Mouse (Mus musculus): Measurements from ENCODE around the gene Hmox2.

Hmox2 gene

GRCm38 (mm10) chr16:4767012-4767790, 41.0 kb downstream of the Hmox2 start:
- no peak for TF ChIP-seq GATA4 (IDR thresholded peaks at IDR 0.05; ENCODE audit: insufficient replicate concordance, low read length)

DNA sequence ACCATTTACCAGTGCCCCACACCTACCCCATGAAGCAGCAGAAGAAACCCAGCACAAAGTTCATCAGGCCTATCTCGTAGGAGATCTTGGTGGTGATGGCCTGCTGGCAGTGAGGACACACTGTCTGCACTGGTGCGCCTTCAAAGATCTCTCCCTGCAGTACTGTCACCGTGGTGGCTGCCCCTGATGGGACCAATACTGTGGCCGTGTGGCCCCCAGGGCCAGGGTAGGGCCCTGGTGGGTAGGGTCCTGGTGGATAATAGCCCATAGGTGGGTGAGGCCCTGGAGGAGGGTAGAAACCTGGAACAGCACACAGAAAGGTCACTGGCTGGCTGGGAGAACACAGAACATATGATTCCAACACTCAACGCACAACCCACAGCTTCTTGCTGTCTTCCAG, 42.6 kb downstream of the Hmox2 start:
- TF ChIP-seq GATA4 (IDR thresholded peaks at IDR 0.05; ENCODE audit: insufficient replicate concordance, low read length) = no peak

- no peak for TF ChIP-seq GATA4 (IDR thresholded peaks at IDR 0.05; ENCODE audit: insufficient replicate concordance, low read length)
These were observed 47.3 kb downstream of the Hmox2 start for GRCm38 (mm10) chr16:4773289-4773970.

DNA sequence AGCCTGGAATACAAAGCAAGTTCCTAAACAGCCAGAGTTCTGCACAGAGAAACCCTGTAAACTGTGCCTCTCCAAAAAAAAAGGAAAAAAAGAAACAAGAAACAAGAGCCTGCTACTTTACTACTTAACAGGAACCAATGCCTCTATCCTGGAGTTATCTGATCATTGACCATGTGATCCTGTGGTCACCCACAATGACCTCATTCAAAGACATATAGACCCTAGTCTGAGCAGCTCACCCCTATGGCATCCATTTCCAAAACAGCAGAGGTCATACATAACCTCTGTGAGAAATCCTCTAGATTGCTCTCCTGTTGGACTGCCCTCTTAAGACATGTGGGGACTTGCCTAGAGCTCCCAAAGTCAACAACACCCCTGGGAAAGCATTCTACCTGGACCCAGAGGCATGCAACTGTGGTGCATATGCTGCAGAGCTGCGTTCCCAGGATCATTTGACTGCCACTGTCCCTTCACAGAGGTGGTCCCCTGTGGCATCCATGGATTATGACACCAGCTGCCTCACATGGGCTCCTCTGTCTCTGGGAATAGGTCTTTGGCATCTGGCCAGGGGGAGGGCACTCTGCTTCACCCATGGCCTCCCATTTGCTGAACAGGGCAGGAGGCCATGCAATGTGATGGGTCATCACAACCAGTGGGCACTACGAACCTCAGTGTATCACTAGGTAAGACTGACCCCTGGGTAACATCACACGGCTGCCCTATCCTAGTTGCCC, 51.2 kb downstream of the Hmox2 start:
- TF ChIP-seq GATA4 (IDR thresholded peaks at IDR 0.05; ENCODE audit: insufficient replicate concordance, low read length) = no peak

DNA sequence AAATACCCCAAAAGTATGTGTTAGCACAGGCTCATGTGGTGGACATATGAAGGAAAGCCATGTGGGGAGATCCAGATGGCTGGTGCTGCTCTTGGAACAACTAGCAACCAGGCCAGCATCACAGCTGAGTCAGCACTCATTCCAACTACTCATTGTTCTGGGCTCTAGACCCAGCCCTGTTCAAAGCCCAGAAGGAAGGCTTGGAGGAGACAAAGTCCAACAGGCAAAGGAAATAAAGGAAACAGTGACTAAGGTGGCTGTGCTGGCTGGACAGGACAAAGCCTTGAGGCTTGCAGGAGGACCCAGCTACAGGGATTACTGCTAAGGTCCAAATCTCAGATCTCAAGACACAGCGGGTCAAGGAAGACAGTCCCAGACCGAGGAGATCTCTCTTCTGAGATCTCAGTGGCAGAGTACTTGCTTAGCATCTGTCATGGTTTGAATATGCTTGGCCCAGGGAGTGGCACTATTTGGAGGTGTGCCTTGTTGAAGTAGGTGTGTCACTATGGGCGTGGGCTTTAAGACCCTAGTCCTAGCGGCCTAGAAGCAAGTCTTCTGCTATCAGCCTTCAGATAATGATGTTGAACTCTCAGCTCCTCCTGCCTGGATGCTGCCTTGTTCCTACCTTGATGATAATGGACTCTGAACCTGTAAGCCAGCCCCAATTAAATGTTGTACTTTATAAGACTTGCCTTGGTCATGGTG, 51.9 kb downstream of the Hmox2 start:
- TF ChIP-seq GATA4 (IDR thresholded peaks at IDR 0.05; ENCODE audit: insufficient replicate concordance, low read length) = no peak

DNA sequence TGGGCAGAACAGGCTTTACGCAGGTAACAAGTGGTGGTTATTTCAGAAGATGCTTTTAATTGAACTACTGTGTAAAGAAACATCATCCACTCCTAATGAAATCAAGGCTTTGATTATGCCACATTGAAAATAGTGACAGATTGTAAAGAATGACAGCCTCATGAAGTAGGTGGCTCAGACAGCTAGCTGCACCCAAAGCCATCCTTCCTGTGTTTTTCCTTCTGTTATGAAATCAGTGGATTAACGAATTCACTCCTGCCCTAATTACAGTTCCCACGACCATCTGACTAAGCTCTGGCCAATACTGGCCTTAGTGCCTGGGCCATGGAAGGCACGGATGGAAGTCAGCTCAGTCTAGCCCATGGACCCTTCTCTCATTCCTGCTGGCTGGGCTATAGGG, 52.8 kb downstream of the Hmox2 start:
- no peak for TF ChIP-seq GATA4 (IDR thresholded peaks at IDR 0.05; ENCODE audit: insufficient replicate concordance, low read length)

GRCm38 (mm10) chr16:4781524-4782196, 55.5 kb downstream of the Hmox2 start:
- no peak for TF ChIP-seq GATA4 (IDR thresholded peaks at IDR 0.05; ENCODE audit: insufficient replicate concordance, low read length)

DNA sequence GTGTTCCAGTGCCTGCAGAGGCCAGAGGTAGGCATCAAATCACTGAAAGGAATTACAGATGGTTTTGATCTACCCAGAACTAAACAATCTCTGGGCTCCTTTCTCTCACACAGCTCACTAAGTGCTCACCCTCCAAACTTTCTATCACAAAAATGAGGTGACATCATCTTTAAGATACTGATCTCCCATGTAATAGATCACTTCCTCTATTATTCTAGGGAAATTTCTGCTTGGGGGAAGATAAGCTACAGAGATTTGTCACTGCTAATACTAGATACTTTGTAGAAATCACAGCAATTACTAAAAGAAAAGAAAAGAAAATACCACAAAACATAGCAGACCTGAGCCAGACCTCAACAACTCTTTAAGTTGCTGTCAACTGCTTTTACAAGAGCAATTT, 56.4 kb downstream of the Hmox2 start:
- TF ChIP-seq GATA4 (IDR thresholded peaks at IDR 0.05; ENCODE audit: insufficient replicate concordance, low read length) = no peak

GRCm38 (mm10) chr16:4785706-4786105, 59.5 kb downstream of the Hmox2 start:
- TF ChIP-seq GATA4 (IDR thresholded peaks at IDR 0.05; ENCODE audit: insufficient replicate concordance, low read length) = no peak

GRCm38 (mm10) chr16:4788176-4788575, 62.0 kb downstream of the Hmox2 start:
- TF ChIP-seq GATA4 (IDR thresholded peaks at IDR 0.05; ENCODE audit: insufficient replicate concordance, low read length) = no peak

GRCm38 (mm10) chr16:4789311-4789768, 63.2 kb downstream of the Hmox2 start:
- no peak for TF ChIP-seq GATA4 (IDR thresholded peaks at IDR 0.05; ENCODE audit: insufficient replicate concordance, low read length)

- TF ChIP-seq GATA4 (IDR thresholded peaks at IDR 0.05; ENCODE audit: insufficient replicate concordance, low read length) = no peak
These were observed 63.8 kb downstream of the Hmox2 start, which contains the start of gene Cdip1 for GRCm38 (mm10) chr16:4789810-4790559. Cdip1 (minus strand) TSS chr16:4790292.

GRCm38 (mm10) chr16:4791332-4791731, 65.2 kb downstream of the Hmox2 start:
- TF ChIP-seq GATA4 (IDR thresholded peaks at IDR 0.05; ENCODE audit: insufficient replicate concordance, low read length) = no peak

DNA sequence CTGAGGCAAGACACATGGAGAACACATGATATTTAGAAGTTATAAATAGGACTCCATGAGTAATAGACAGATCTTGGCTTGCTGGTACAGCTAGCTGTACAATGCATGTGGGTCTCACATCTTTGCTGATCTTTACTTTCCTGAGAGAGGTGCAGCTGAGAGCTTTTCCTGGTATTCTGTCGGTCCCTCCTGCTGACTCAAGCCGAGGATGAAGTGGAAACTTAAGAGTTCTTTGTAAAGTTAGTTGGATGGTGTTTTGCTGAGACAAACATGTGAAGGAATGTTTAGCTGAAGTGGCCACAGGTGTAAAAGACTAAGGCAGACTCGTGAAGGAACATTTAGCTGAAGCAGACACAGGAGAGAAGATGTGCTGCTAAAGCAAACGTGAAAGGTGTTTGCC, 70.5 kb downstream of the Hmox2 start:
- no peak for TF ChIP-seq GATA4 (IDR thresholded peaks at IDR 0.05; ENCODE audit: insufficient replicate concordance, low read length)
